7 mouse cellular contexts compared by ENCODE assay signal in genomic region chr5:14389184-14389890, GRCm38 (mm10).
DNase-seq lines count a peak whose midpoint lies in the region; ATAC-seq and TF ChIP-seq lines count a peak whose summit lies in the region.

No protein-coding gene starts in this region.

- no peak for ATAC-seq in G1E (ENCODE audit: extremely low read depth, insufficient number of reproducible peaks, low FRiP score, poor library complexity, severe bottlenecking)
- ATAC-seq in hindbrain, postnatal 0 days = peak; percentile 84

- DNase-seq in G1E (ENCODE audit: low spot score) = no peak
- DNase-seq in adrenal gland, postnatal 10 days = peak; percentile 72
- DNase-seq in embryo, embryonic 11.5 days (ENCODE audit: low read depth, low spot score) = peak; percentile 42
- peak; percentile 82 for DNase-seq in hindbrain, postnatal 0 days (ENCODE audit: low spot score)
- DNase-seq in layer of hippocampus, postnatal 25 days (ENCODE audit: extremely low spot score in 1 of 2, low spot score in 1 of 2) = peak; percentile 49 to 92
- peak; percentile 52 for DNase-seq in midbrain, embryonic 10.5 days (ENCODE audit: low spot score)
- DNase-seq in telencephalon, adult 2 months (ENCODE audit: low read depth, low spot score) = peak; percentile 32

- no peak overlapping the region for H3K4me3 ChIP-seq in G1E (ENCODE audit: low read depth, low read length)
- no peak overlapping the region for H3K4me3 ChIP-seq in hindbrain, postnatal 0 days (ENCODE audit: low read length)
- no peak overlapping the region for H3K4me3 ChIP-seq in midbrain, embryonic 10.5 days

- no peak overlapping the region for H3K4me2 ChIP-seq in hindbrain, postnatal 0 days (ENCODE audit: low read depth, low read length)

- H3K4me1 ChIP-seq in G1E (ENCODE audit: insufficient read depth, low read depth, low read length) = no peaks in the 10 kb centered on the region
- H3K4me1 ChIP-seq in hindbrain, postnatal 0 days (ENCODE audit: insufficient read depth, low read length) = no peaks in the 10 kb centered on the region
- H3K4me1 ChIP-seq in midbrain, embryonic 10.5 days = no peaks in the 10 kb centered on the region

- H3K9me3 ChIP-seq in G1E (replicated peaks) = no peaks in the 10 kb centered on the region
- no peaks in the 10 kb centered on the region for H3K9me3 ChIP-seq in hindbrain, postnatal 0 days (ENCODE audit: low read length)
- no peaks in the 10 kb centered on the region for H3K9me3 ChIP-seq in midbrain, embryonic 10.5 days (replicated peaks)

- 21% methylated on average over 6 of the region's 6 CpGs for WGBS in hindbrain, postnatal 0 days
- 32% methylated on average over 6 of the region's 6 CpGs for WGBS in midbrain, embryonic 10.5 days

- peak; percentile 9; the same call in 1 of the 2 replicates for TF ChIP-seq CTCF in G1E (IDR thresholded peaks at IDR 0.05; ENCODE audit: low read depth, low read length)
- TF ChIP-seq CTCF in hindbrain, postnatal 0 days (IDR thresholded peaks at IDR 0.05; ENCODE audit: low read depth) = peak; percentile 72

- no peaks in the 10 kb centered on the region for H3K36me3 ChIP-seq in G1E (replicated peaks)
- H3K36me3 ChIP-seq in hindbrain, postnatal 0 days (ENCODE audit: insufficient read depth, low read length) = no peaks in the 10 kb centered on the region
- H3K36me3 ChIP-seq in midbrain, embryonic 10.5 days = no peaks in the 10 kb centered on the region

- no peak overlapping the region for H3K27ac ChIP-seq in hindbrain, postnatal 0 days
- H3K27ac ChIP-seq in midbrain, embryonic 10.5 days (replicated peaks) = no peak overlapping the region

- H3K9ac ChIP-seq in hindbrain, postnatal 0 days (replicated peaks; ENCODE audit: low read length) = no peak overlapping the region

- H3K27me3 ChIP-seq in G1E (ENCODE audit: insufficient read depth, low read length) = no peaks in the 10 kb centered on the region
- H3K27me3 ChIP-seq in hindbrain, postnatal 0 days (ENCODE audit: insufficient read depth, low read length) = no peaks in the 10 kb centered on the region
- no peaks in the 10 kb centered on the region for H3K27me3 ChIP-seq in midbrain, embryonic 10.5 days (ENCODE audit: low read depth, poor library complexity, severe bottlenecking)
